Mouse (Mus musculus) intestine, embryonic 14.5 days (tissue): ENCODE measurements around the gene Kcnh8. TPM values are rescaled to one million over a fixed set of nuclear protein-coding genes. Genes with fewer than 3 reads are reported as not detected.

ENCODE experiments used
- ATAC-seq: fragments of 200-750 bp; cut with Nextera tagmentation; replicated peaks from 2 replicates; pipeline ENCODE4 v1.8.0; 2017; ENCODE audit warnings: low read depth, moderate number of reproducible peaks, moderate TSS enrichment, moderate library complexity; ENCODE audit not compliant: low FRiP score, low TSS enrichment
- DNase-seq: peaks from one replicate; pipeline ENCODE4 v3.0.0-alpha.2; 2018; ENCODE audit warnings: low spot score
- H3K27ac ChIP-seq: fragments of 300-500 bp; sonication (generic); 2 replicates; pipeline ENCODE4 v1.5.1; 2014; ENCODE audit warnings: low read depth, mild to moderate bottlenecking, control low read depth
- H3K27me3 ChIP-seq: fragments of 300-500 bp; sonication (generic); replicated peaks from 2 replicates; pipeline ENCODE4 v1.6.1; 2014; ENCODE audit warnings: low read length, control low read depth; ENCODE audit not compliant: control insufficient read depth, insufficient read depth
- H3K36me3 ChIP-seq: fragments of 300-500 bp; sonication (generic); 2 replicates; pipeline ENCODE4 v1.6.1; 2014; ENCODE audit warnings: low read length, control low read depth; ENCODE audit not compliant: control insufficient read depth, insufficient read depth
- H3K4me1 ChIP-seq: fragments of 300-500 bp; sonication (generic); replicated peaks from 2 replicates; pipeline ENCODE4 v1.6.1; 2014; ENCODE audit warnings: low read length, control low read depth, mixed read lengths; ENCODE audit not compliant: control insufficient read depth, insufficient read depth
- H3K4me2 ChIP-seq: fragments of 300-500 bp; sonication (generic); 2 replicates; pipeline ENCODE4 v1.6.1; 2014; ENCODE audit warnings: low read length
- H3K4me3 ChIP-seq: fragments of 300-500 bp; sonication (generic); 2 replicates; pipeline ENCODE4 v1.5.1; 2014; ENCODE audit warnings: low read depth, low read length, control low read depth, mixed read lengths
- H3K9ac ChIP-seq: fragments of 300-500 bp; sonication (generic); 2 replicates; pipeline ENCODE4 v1.6.1; 2014; ENCODE audit warnings: mild to moderate bottlenecking, low read length
- H3K9me3 ChIP-seq: fragments of 300-500 bp; sonication (generic); 2 replicates; pipeline ENCODE4 v1.6.1; 2016; ENCODE audit warnings: low read length, control low read depth; ENCODE audit not compliant: control insufficient read depth
- WGBS: fragments of 180-500 bp; shearing (Covaris S2); extraction: QIAGEN DNeasy Blood & Tissue Kit; methylation state at CpG from one replicate; pipeline ENCODE4 v1.1.7; 2014; 5-methylcytosine and 5-hydroxymethylcytosine counted together
- polyA plus RNA-seq: library from polyadenylated mRNA; unstranded; fragments of >200 nt; fragmentation: Nextera tagmentation; extraction: Ambion mirVana; gene quantifications from 2 replicates; pipeline ENCODE4 v1.2.1, GENCODE M21; 2014

Gene Kcnh8
- polyA plus RNA-seq, 1 experiment from 2014 or later = 0.72 TPM

DNA sequence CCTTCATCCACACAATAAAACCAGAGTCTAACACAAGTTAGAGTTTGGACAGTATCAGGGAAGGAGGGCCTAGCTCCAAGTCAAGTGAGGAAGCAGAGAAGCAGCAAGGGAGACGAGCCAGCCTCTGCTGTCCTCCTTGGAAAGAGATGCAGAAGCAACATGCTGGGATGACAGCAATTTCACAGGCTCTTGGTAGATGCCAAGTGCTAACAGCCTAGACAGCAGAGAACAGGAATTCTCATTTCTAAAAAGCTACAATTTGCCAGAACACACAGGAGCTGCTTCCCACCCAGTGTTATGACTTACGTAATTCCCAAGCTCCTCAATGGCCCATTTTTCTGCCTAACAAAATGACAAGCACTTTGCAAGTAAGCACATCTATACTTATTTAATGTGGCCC is 277.5 kb downstream of the Kcnh8 start:
- Histone ChIP-seq H3K27ac (no peak overlapping the region), H3K9me3 (no peaks in the 10 kb centered on the region), H3K4me1 (no peaks in the 10 kb centered on the region), H3K4me2 (no peak overlapping the region), H3K4me3 (no peak overlapping the region), H3K9ac (no peak overlapping the region), H3K36me3 (no peaks in the 10 kb centered on the region), H3K27me3 (no peaks in the 10 kb centered on the region)
- DNase-seq (no peak), ATAC-seq (no peak)
- 77% methylated on average over 2 of the region's 2 CpGs for WGBS

GRCm38 (mm10) chr17:52885210-52885609 is 282.7 kb downstream of the Kcnh8 start:
- Histone ChIP-seq H3K27ac (no peak overlapping the region), H3K9ac (no peak overlapping the region), H3K36me3 (no peaks in the 10 kb centered on the region), H3K27me3 (no peaks in the 10 kb centered on the region), H3K4me3 (no peak overlapping the region), H3K4me2 (no peak overlapping the region), H3K9me3 (no peaks in the 10 kb centered on the region), H3K4me1 (no peaks in the 10 kb centered on the region)
- 46% methylated on average over 1 of the region's 1 CpGs for WGBS
- no peak for ATAC-seq
- DNase-seq = no peak

DNA sequence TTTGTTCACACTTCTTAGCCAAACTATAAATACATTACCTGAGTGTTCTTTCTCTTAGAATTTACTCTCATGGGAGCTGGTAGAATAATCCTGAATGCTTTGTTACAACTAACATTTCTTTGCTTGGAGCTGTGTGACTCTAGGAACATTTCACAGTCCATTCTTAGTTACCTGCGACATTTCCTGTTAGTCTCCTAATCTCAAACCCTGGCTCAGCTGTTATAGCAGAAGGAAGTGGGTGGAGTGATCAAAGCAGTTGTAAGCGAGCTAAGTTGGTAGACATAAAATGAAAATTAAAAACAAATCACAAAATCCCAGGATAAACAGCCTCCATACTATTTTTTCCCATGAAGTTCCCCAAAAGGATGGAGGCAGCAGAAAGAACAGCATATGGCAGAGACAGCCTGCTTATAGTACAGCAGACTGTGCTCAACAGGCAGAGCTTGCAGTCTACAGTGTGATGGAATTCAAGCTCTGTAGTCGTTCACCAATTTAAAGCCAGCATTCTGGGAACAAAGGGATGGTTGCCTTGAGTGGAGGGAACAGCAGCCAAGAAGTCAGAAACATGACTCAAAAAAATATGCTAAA is 318.1 kb downstream of the Kcnh8 start:
- H3K9me3 ChIP-seq = no peaks in the 10 kb centered on the region
- H3K27me3 ChIP-seq = no peaks in the 10 kb centered on the region
- H3K4me3 ChIP-seq = no peak overlapping the region
- no peak overlapping the region for H3K9ac ChIP-seq
- no peaks in the 10 kb centered on the region for H3K36me3 ChIP-seq
- no peaks in the 10 kb centered on the region for H3K4me1 ChIP-seq
- ATAC-seq = no peak
- no peak overlapping the region for H3K27ac ChIP-seq
- DNase-seq = no peak
- H3K4me2 ChIP-seq = no peak overlapping the region
- WGBS = 73% methylated on average over 3 of the region's 3 CpGs

DNA sequence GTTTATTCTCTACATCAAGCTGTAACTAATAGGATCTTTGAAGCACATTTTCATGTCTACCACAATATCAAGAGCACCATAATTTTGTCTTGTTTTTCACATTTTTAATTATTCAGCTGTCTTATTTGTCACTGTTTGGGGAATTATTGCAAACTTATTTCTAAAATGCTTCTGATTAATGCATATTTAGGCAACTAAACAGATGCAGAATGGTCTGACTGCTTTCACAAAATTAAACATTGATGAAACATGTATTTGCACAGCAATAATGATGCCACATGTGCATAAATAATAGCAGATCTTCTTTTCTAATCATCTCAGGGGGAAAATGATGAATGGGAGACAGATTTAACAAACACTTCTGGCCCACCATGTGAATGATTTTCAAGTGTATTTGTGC is 341.5 kb downstream of the Kcnh8 start:
- Histone ChIP-seq H3K27me3 (no peaks in the 10 kb centered on the region), H3K4me3 (no peak overlapping the region), H3K4me2 (no peak overlapping the region), H3K9me3 (no peaks in the 10 kb centered on the region), H3K36me3 (no peaks in the 10 kb centered on the region), H3K27ac (no peak overlapping the region), H3K9ac (no peak overlapping the region), H3K4me1 (no peaks in the 10 kb centered on the region)
- DNase-seq (no peak), ATAC-seq (no peak)

DNA sequence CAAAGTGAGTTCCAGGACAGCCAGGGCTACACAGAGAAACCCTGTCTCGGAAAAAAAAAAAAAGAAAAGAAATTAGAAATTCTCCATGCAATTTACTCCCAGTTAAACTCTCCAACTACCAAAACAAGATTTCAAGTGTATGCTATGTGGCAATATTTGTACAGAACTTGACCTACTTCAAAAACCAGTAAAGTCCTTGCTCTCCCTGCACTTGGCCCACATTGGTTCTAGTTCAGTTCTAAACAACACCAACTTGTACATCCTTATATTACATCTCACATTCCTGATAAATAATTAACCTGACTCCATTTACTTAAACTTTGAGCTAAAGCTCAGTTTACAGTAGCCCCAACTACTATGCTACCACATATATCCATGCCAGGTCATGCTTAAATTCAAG is 370.2 kb downstream of the Kcnh8 start:
- H3K4me3 ChIP-seq = no peak overlapping the region
- no peaks in the 10 kb centered on the region for H3K4me1 ChIP-seq
- 67% methylated on average over 1 of the region's 1 CpGs for WGBS
- H3K27me3 ChIP-seq = no peaks in the 10 kb centered on the region
- no peak overlapping the region for H3K4me2 ChIP-seq
- ATAC-seq (no peak), DNase-seq (no peak)
- H3K9me3 ChIP-seq = no peaks in the 10 kb centered on the region
- H3K36me3 ChIP-seq = no peaks in the 10 kb centered on the region
- H3K27ac ChIP-seq = no peak overlapping the region
- no peak overlapping the region for H3K9ac ChIP-seq

DNA sequence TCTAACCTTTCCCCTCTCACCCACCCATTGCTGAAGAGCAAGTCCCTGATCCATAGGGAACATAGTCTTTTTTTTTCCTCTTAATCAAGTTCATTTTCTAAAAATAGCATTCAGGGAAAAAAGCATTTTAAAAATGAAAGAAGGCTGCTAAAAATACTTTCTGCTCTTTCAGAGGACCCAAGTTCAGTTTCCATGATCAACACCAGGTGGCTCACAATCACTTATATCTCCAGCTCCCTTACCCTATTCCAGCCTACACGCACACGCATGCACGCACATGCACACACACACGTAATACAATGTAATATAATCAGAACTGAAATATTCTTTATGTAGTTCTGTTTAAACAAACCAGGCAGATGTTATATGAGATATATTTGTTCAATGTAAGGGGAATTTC is 378.4 kb downstream of the Kcnh8 start:
- Histone ChIP-seq H3K9ac (no peak overlapping the region), H3K9me3 (no peaks in the 10 kb centered on the region), H3K4me1 (no peaks in the 10 kb centered on the region), H3K27me3 (no peaks in the 10 kb centered on the region), H3K4me3 (no peak overlapping the region), H3K36me3 (no peaks in the 10 kb centered on the region), H3K27ac (no peak overlapping the region), H3K4me2 (no peak overlapping the region)
- ATAC-seq = no peak
- DNase-seq = no peak
- 89% methylated on average over 4 of the region's 4 CpGs for WGBS
